Mouse (Mus musculus) right cerebral cortex, adult 2 months (tissue): ENCODE measurements at regions not wholly inside any gene's neighbourhood (a gene's known extent, or its start where the extent isn't known, plus 50 kb on each side); places are given as distances from the start of the nearest gene placed in this dataset.
"Not testable (repeated sequence)": the region's sequence is repeated elsewhere in the genome, so short reads cannot be mapped to it uniquely, and the experiment has no call there.

Experiments used
- DNase-seq, 2 experiments: peaks; one replicate each; pipeline ENCODE4 v3.0.0; 2021 to 2022; ENCODE audit warnings: low spot score in 2 of 2

GRCm38 (mm10) chr10:33715701-33716250 is 70.7 kb downstream of the Sult3a2 start:
- DNase-seq: no peak

GRCm38 (mm10) chr10:33708656-33709055 is 77.8 kb downstream of the Sult3a2 start:
- not testable (repeated sequence) for DNase-seq

GRCm38 (mm10) chr10:33704245-33704644 is 79.7 kb upstream of the Clvs2 start:
- not testable (repeated sequence) for DNase-seq

GRCm38 (mm10) chr10:33703420-33703819 is 78.9 kb upstream of the Clvs2 start:
- peak; percentile 90 for DNase-seq
